Comparison of ENCODE assay signal across 10 mouse cellular contexts in genomic region chr7:18950523-18951315, GRCm38 (mm10). TPM values are rescaled to one million over a fixed set of nuclear protein-coding genes. Genes with fewer than 3 reads are reported as not detected.
DNase-seq lines count a peak whose midpoint lies in the region; ATAC-seq lines count a peak whose summit lies in the region.
"Had no signal": no experiment of that assay in that cellular context is flagged by ENCODE, and none has a peak within 500 bp of the region (broad histone marks: within the 10 kb centered on the region; RNA-seq: fewer than 3 reads in every experiment).

No protein-coding gene starts in this region.

- H3K4me2 ChIP-seq in forebrain, embryonic 15.5 days (replicated peaks): peak overlapping the region; percentile 27
- H3K4me2 ChIP-seq in midbrain, embryonic 13.5 days (replicated peaks): peak overlapping the region; percentile 49
- H3K4me2 ChIP-seq: heart, embryonic 13.5 days; lung, embryonic 15.5 days had no signal

- H3K9ac ChIP-seq in forebrain, embryonic 15.5 days (replicated peaks): peak overlapping the region; percentile 9; the same call in 1 of the 2 replicates
- peak overlapping the region; percentile 49 for H3K9ac ChIP-seq in midbrain, embryonic 13.5 days (replicated peaks)
- H3K9ac ChIP-seq: heart, embryonic 13.5 days; lung, embryonic 15.5 days had no signal

- ATAC-seq in CD4-positive, CD25-positive, alpha-beta regulatory T cell, adult 4 months: peak; percentile 47
- peak; percentile 24; the same call in 1 of the 2 replicates for ATAC-seq in forebrain, embryonic 15.5 days (replicated peaks)
- peak; percentile 32; the same call in 1 of the 2 replicates for ATAC-seq in midbrain, embryonic 13.5 days

- peaks cover 51% of the 10 kb centered on the region for H3K36me3 ChIP-seq in forebrain, embryonic 15.5 days
- peaks cover 54% of the 10 kb centered on the region for H3K36me3 ChIP-seq in midbrain, embryonic 13.5 days
- H3K36me3 ChIP-seq: heart, embryonic 13.5 days; lung, embryonic 15.5 days had no signal

- 13% methylated on average over 18 of the region's 18 CpGs for WGBS in forebrain, embryonic 15.5 days
- WGBS in midbrain, embryonic 13.5 days: 12% methylated on average over 18 of the region's 18 CpGs

- peak overlapping the region; percentile 22 for H3K4me3 ChIP-seq in forebrain, embryonic 15.5 days
- H3K4me3 ChIP-seq in midbrain, embryonic 13.5 days (replicated peaks): peak overlapping the region; percentile 19; the same call in 1 of the 2 replicates
- H3K4me3 ChIP-seq: heart, embryonic 13.5 days; lung, embryonic 15.5 days had no signal

- peak; percentile 9 for DNase-seq in MN1 (ENCODE audit: low spot score)
- DNase-seq in ovary, postnatal 14 days (ENCODE audit: low spot score): no peak
- DNase-seq in gastrocnemius, postnatal 14 days: no peak
- no peak for DNase-seq in gastrocnemius, postnatal 10 days

- H3K27ac ChIP-seq in forebrain, embryonic 15.5 days (replicated peaks): peak overlapping the region; percentile 83
- peak overlapping the region; percentile 97 for H3K27ac ChIP-seq in midbrain, embryonic 13.5 days
- H3K27ac ChIP-seq: heart, embryonic 13.5 days; lung, embryonic 15.5 days had no signal

- no peaks in the 10 kb centered on the region for H3K27me3 ChIP-seq in forebrain, embryonic 15.5 days
- H3K27me3 ChIP-seq in midbrain, embryonic 13.5 days: no peaks in the 10 kb centered on the region
- H3K27me3 ChIP-seq: lung, embryonic 15.5 days had no signal

- intact Hi-C loops in gastrocnemius, postnatal 14 days (cut with DNase I; ENCODE audit: low total_unique reads): no loop called here

- H3K4me1 ChIP-seq in forebrain, embryonic 15.5 days: peaks cover 38% of the 10 kb centered on the region
- peaks cover 52% of the 10 kb centered on the region for H3K4me1 ChIP-seq in midbrain, embryonic 13.5 days (replicated peaks)

- no peaks in the 10 kb centered on the region for H3K9me3 ChIP-seq in forebrain, embryonic 15.5 days
- H3K9me3 ChIP-seq in midbrain, embryonic 13.5 days: no peaks in the 10 kb centered on the region
- H3K9me3 ChIP-seq: heart, embryonic 13.5 days; lung, embryonic 15.5 days had no signal

RNA-seq across cellular contexts. Expression of gene Nova2, which starts 25.0 kb away (rescaled TPM):
- polyA plus RNA-seq in CD4-positive, CD25-positive, alpha-beta regulatory T cell, adult 4 months (2017; shearing (Covaris generic)): not detected
- polyA plus RNA-seq in forebrain, embryonic 15.5 days (2015; fragmentation: Nextera tagmentation; extraction: Ambion mirVana): 17.6 and 18.0 TPM in 2 replicates
- 16.5 and 18.6 TPM in 2 replicates for polyA plus RNA-seq in midbrain, embryonic 13.5 days (2015; fragmentation: Nextera tagmentation; extraction: Ambion mirVana)
- total RNA-seq in gastrocnemius, postnatal 14 days (2021): 1 to 10 TPM; 2.6 to 3.3 TPM
- total RNA-seq in gastrocnemius, postnatal 10 days (2021): 1 to 10 TPM; 2.9 to 4.1 TPM

RNA-seq across cellular contexts. Expression of gene Nanos2, which starts 36.5 kb away (rescaled TPM):
- polyA plus RNA-seq in CD4-positive, CD25-positive, alpha-beta regulatory T cell, adult 4 months (2017; shearing (Covaris generic)): not detected
- polyA plus RNA-seq in forebrain, embryonic 15.5 days (2015; fragmentation: Nextera tagmentation; extraction: Ambion mirVana): 0.60 and 1.2 TPM in 2 replicates
- 0.26 and 0.58 TPM in 2 replicates for polyA plus RNA-seq in midbrain, embryonic 13.5 days (2015; fragmentation: Nextera tagmentation; extraction: Ambion mirVana)
- total RNA-seq in gastrocnemius, postnatal 14 days (2021): not detected
- total RNA-seq in gastrocnemius, postnatal 10 days (2021): not detected
- polyA plus RNA-seq: heart, embryonic 13.5 days; lung, embryonic 15.5 days; small intestine, adult 2 months had no signal

RNA-seq across cellular contexts. Expression of gene Mypop, which starts 40.3 kb away (rescaled TPM):
- polyA plus RNA-seq in CD4-positive, CD25-positive, alpha-beta regulatory T cell, adult 4 months (2017; shearing (Covaris generic)): 1 to 10 TPM; 1.7 to 3.0 TPM
- 4.4 and 5.5 TPM in 2 replicates for polyA plus RNA-seq in forebrain, embryonic 15.5 days (2015; fragmentation: Nextera tagmentation; extraction: Ambion mirVana)
- polyA plus RNA-seq in midbrain, embryonic 13.5 days (2015; fragmentation: Nextera tagmentation; extraction: Ambion mirVana): 3.8 and 4.2 TPM in 2 replicates
- total RNA-seq in gastrocnemius, postnatal 14 days (2021): 1 to 10 TPM; 2.2 to 3.7 TPM
- 1 to 10 TPM; 2.0 to 3.5 TPM for total RNA-seq in gastrocnemius, postnatal 10 days (2021)

RNA-seq across cellular contexts. Expression of gene Ccdc61, which starts 40.5 kb away (rescaled TPM):
- 1 to 10 TPM; 7.6 to 8.9 TPM for polyA plus RNA-seq in CD4-positive, CD25-positive, alpha-beta regulatory T cell, adult 4 months (2017; shearing (Covaris generic))
- 26.5 and 27.9 TPM in 2 replicates for polyA plus RNA-seq in forebrain, embryonic 15.5 days (2015; fragmentation: Nextera tagmentation; extraction: Ambion mirVana)
- polyA plus RNA-seq in midbrain, embryonic 13.5 days (2015; fragmentation: Nextera tagmentation; extraction: Ambion mirVana): 20.0 and 23.6 TPM in 2 replicates
- 1 to 10 TPM; 5.1 TPM for total RNA-seq in gastrocnemius, postnatal 14 days (2021)
- 1 to 10 TPM; 5.9 to 9.4 TPM for total RNA-seq in gastrocnemius, postnatal 10 days (2021)

RNA-seq across cellular contexts. Expression of gene Irf2bp1, which starts 53.1 kb away (rescaled TPM):
- 1 to 10 TPM; 2.0 to 2.4 TPM for polyA plus RNA-seq in CD4-positive, CD25-positive, alpha-beta regulatory T cell, adult 4 months (2017; shearing (Covaris generic))
- 35.4 and 36.7 TPM in 2 replicates for polyA plus RNA-seq in forebrain, embryonic 15.5 days (2015; fragmentation: Nextera tagmentation; extraction: Ambion mirVana)
- 21.6 and 29.4 TPM in 2 replicates for polyA plus RNA-seq in midbrain, embryonic 13.5 days (2015; fragmentation: Nextera tagmentation; extraction: Ambion mirVana)
- 10 to 100 TPM; 14.9 to 18.6 TPM for total RNA-seq in gastrocnemius, postnatal 14 days (2021)
- total RNA-seq in gastrocnemius, postnatal 10 days (2021): 10 to 100 TPM; 20.4 to 24.0 TPM

Comparison
In these comparisons a context has a peak if more than half of its experiments do, and no peak if none do; other contexts are left out.
1. RNA of gene Nova2, which starts 25.0 kb away (polyA plus RNA-seq): 16.5 to 18.6 TPM in midbrain, embryonic 13.5 days and 17.6 to 18.0 TPM in forebrain, embryonic 15.5 days; not detected in CD4-positive, CD25-positive, alpha-beta regulatory T cell, adult 4 months; every median in the first group is over 10 times any median in the second.
2. Peak in every context shown above with its lines, with median percentiles within 50 percentile points of each other: ATAC-seq.